Mouse (Mus musculus) CH12.LX (cell line): ENCODE data around the gene Ctbp2. TPM values are rescaled to one million over a fixed set of nuclear protein-coding genes. Genes with fewer than 3 reads are reported as not detected.

ENCODE experiments used
- DNase-seq: peaks from one replicate; pipeline ENCODE4 v3.0.0-alpha.2; 2013; ENCODE audit errors: extremely low read depth
- H3K27ac ChIP-seq: 2 replicates; pipeline ENCODE4 v1.5.1; 2012; ENCODE audit warnings: low read depth, mild to moderate bottlenecking, control low read depth, moderate library complexity; ENCODE audit not compliant: insufficient read depth
- H3K27me3 ChIP-seq: replicated peaks from 2 replicates; pipeline ENCODE3; 2012; ENCODE audit warnings: inconsistent platforms
- H3K36me3 ChIP-seq, 2 experiments: replicated peaks in 1 of 2; 2 replicates each; pipeline versions ENCODE3 to v1.6.1; 2012; ENCODE audit warnings: inconsistent platforms in 1 of 2, low read length in 1 of 2, mild to moderate bottlenecking in 1 of 2, mixed read lengths in 1 of 2, moderate library complexity in 1 of 2; ENCODE audit not compliant: control insufficient read depth in 1 of 2, insufficient read depth in 1 of 2
- H3K4me1 ChIP-seq, 2 experiments: 2 replicates each; pipeline ENCODE4 v1.6.1; 2012; ENCODE audit warnings: inconsistent platforms in 1 of 2, moderate library complexity in 1 of 2; ENCODE audit not compliant: insufficient read depth in 2 of 2, control insufficient read depth in 1 of 2
- H3K4me2 ChIP-seq: 2 replicates; pipeline ENCODE4 v1.6.1; 2012; ENCODE audit warnings: low read depth, mild to moderate bottlenecking, control low read depth; ENCODE audit not compliant: poor library complexity, insufficient read depth, severe bottlenecking
- H3K4me3 ChIP-seq, 3 experiments: fragments of 150-350 bp in 1 of 3; sonication (generic) in 1 of 3; replicated peaks in 1 of 3; 2 replicates each; pipeline versions ENCODE3 to v1.5.1; 2011 to 2012; ENCODE audit warnings: low read depth in 2 of 3, low read length in 2 of 3, mild to moderate bottlenecking in 2 of 3, moderate library complexity in 2 of 3, control low read depth in 1 of 3, improper control_type of control experiment in 1 of 3, inconsistent platforms in 1 of 3, mixed read lengths in 1 of 3; ENCODE audit not compliant: poor library complexity in 1 of 3
- H3K79me2 ChIP-seq: replicated peaks from 2 replicates; pipeline ENCODE4 v1.6.1; 2012; ENCODE audit warnings: mild to moderate bottlenecking, moderate library complexity; ENCODE audit not compliant: control insufficient read depth, poor library complexity, insufficient read depth, severe bottlenecking; ENCODE audit errors: extremely low read depth
- H3K9ac ChIP-seq: 2 replicates; pipeline ENCODE4 v1.6.1; 2012; ENCODE audit warnings: low read depth, mild to moderate bottlenecking, control low read depth, moderate library complexity; ENCODE audit not compliant: insufficient read depth
- H3K9me3 ChIP-seq: replicated peaks from 2 replicates; pipeline ENCODE3; 2012; ENCODE audit warnings: low read length, inconsistent platforms, mixed read lengths
- CHD1 ChIP-seq: IDR thresholded peaks from 2 replicates; pipeline ENCODE4 v1.6.1; 2012; ENCODE audit warnings: low read depth, low read length, improper control_type of control experiment, inconsistent platforms
- CHD2 ChIP-seq: IDR thresholded peaks from 2 replicates; pipeline ENCODE4 v1.6.1; 2011; ENCODE audit warnings: low read length, improper control_type of control experiment
- E2F4 ChIP-seq: IDR thresholded peaks from 2 replicates; pipeline ENCODE4 v1.6.1; 2011; ENCODE audit warnings: low read depth, low read length, improper control_type of control experiment; ENCODE audit not compliant: insufficient replicate concordance
- ELF1 ChIP-seq: IDR thresholded peaks from 2 replicates; pipeline ENCODE4 v1.6.1; 2014; ENCODE audit warnings: low read depth, mild to moderate bottlenecking, inconsistent platforms, low read length, improper control_type of control experiment
- ETS1 ChIP-seq: conservative IDR thresholded peaks from 2 replicates; pipeline ENCODE4 v1.6.1; 2012; ENCODE audit warnings: low read depth, mild to moderate bottlenecking, inconsistent platforms, low read length, improper control_type of control experiment, moderate library complexity
- GABPA ChIP-seq: IDR thresholded peaks from 2 replicates; pipeline ENCODE4 v1.6.1; 2012; ENCODE audit warnings: low read depth, low read length, improper control_type of control experiment, inconsistent platforms; ENCODE audit not compliant: insufficient replicate concordance
- HCFC1 ChIP-seq: IDR thresholded peaks from 2 replicates; pipeline ENCODE4 v1.6.1; 2012; ENCODE audit warnings: low read depth, mild to moderate bottlenecking, inconsistent platforms, low read length, improper control_type of control experiment
- MAFK ChIP-seq: IDR thresholded peaks from 2 replicates; pipeline ENCODE4 v1.6.1; 2011; ENCODE audit warnings: low read length, improper control_type of control experiment; ENCODE audit not compliant: insufficient replicate concordance
- MAZ ChIP-seq: IDR thresholded peaks from 2 replicates; pipeline ENCODE4 v1.6.1; 2012; ENCODE audit warnings: low read depth, mild to moderate bottlenecking, inconsistent platforms, low read length, improper control_type of control experiment, moderate library complexity
- MEF2A ChIP-seq: IDR thresholded peaks from 2 replicates; pipeline ENCODE4 v1.6.1; 2014; ENCODE audit warnings: low read depth, mild to moderate bottlenecking, inconsistent platforms, low read length, improper control_type of control experiment, borderline replicate concordance
- MXI1 ChIP-seq: IDR thresholded peaks from 2 replicates; pipeline ENCODE4 v1.6.1; 2011; ENCODE audit warnings: mild to moderate bottlenecking, low read depth, low read length, improper control_type of control experiment
- MYC ChIP-seq: IDR thresholded peaks from 2 replicates; pipeline ENCODE4 v1.6.1; 2011; ENCODE audit warnings: low read depth, mild to moderate bottlenecking, improper control_type of control experiment, low read length
- POLR2A ChIP-seq: IDR thresholded peaks from 2 replicates; pipeline ENCODE4 v1.6.1; 2011; ENCODE audit warnings: low read depth, mild to moderate bottlenecking, improper control_type of control experiment, low read length
- SIN3A ChIP-seq: IDR thresholded peaks from 2 replicates; pipeline ENCODE4 v1.6.1; 2012; ENCODE audit warnings: low read length, improper control_type of control experiment, inconsistent platforms
- SMC3 ChIP-seq: IDR thresholded peaks from 2 replicates; pipeline ENCODE4 v1.6.1; 2011; ENCODE audit warnings: low read depth, low read length, improper control_type of control experiment
- UBTF ChIP-seq: IDR thresholded peaks from 2 replicates; pipeline ENCODE4 v1.6.1; 2012; ENCODE audit warnings: low read depth, mild to moderate bottlenecking, inconsistent platforms, low read length, improper control_type of control experiment, moderate library complexity
- USF1 ChIP-seq: IDR thresholded peaks from 2 replicates; pipeline ENCODE4 v1.6.1; 2014; ENCODE audit warnings: low read depth, mild to moderate bottlenecking, inconsistent platforms, low read length, improper control_type of control experiment
- USF2 ChIP-seq: conservative IDR thresholded peaks from 2 replicates; pipeline ENCODE4 v1.6.1; 2011; ENCODE audit warnings: low read depth, low read length, improper control_type of control experiment
- ZC3H11A ChIP-seq: IDR thresholded peaks from 2 replicates; pipeline ENCODE4 v1.6.1; 2012; ENCODE audit warnings: low read depth, mild to moderate bottlenecking, inconsistent platforms, low read length, improper control_type of control experiment
- ZNF384 ChIP-seq: IDR thresholded peaks from 2 replicates; pipeline ENCODE4 v1.6.1; 2012; ENCODE audit warnings: low read depth, low read length, improper control_type of control experiment, inconsistent platforms
- dilution Hi-C: fragments of 300-500 bp; cut with MboI; formaldehyde crosslinking; loops from 2 replicates; pipeline ENCODE4 v1.14.3; 2020; ENCODE audit warnings: low sequenced_read_pairs; ENCODE audit not compliant: extremely low pct_unique_long_range_greater_than_20kb, extremely low pct_ligation_motif_present
- in situ Hi-C: fragments of 300-500 bp; cut with MboI; formaldehyde crosslinking; loops from 3 replicates; pipeline ENCODE4 v1.14.3; 2019; ENCODE audit warnings: low sequenced_read_pairs, low pct_ligation_motif_present, low pct_unique_long_range_greater_than_20kb, mixed read lengths
- polyA plus RNA-seq: library from polyadenylated mRNA; unstranded; fragments of >175 nt; gene quantifications from 2 replicates; pipeline ENCODE4 v1.2.1, GENCODE M21; 2012; ENCODE audit warnings: low read depth; ENCODE audit not compliant: insufficient read length
- total RNA-seq, 2 experiments: library from RNA; depleted of rRNA; stranded (reverse); fragments of 300-350 nt in 1 of 2; fragments of >200 nt in 1 of 2; gene quantifications; 2 replicates each; pipeline ENCODE4 v1.2.3; 2012 to 2014

Gene Ctbp2
- total and polyA plus RNA-seq, 3 experiments, result 0.59 to 1.1 (median 0.68) TPM

- TF ChIP-seq E2F4, result no peak
- no peak for TF ChIP-seq SMC3
- no peak for TF ChIP-seq CHD2
- in situ Hi-C loops (no loop called here), dilution Hi-C loops (no loop called here)
Observed at GRCm38 (mm10) chr7:133163011-133163410, 38.9 kb upstream of the Ctbp2 start.

DNA sequence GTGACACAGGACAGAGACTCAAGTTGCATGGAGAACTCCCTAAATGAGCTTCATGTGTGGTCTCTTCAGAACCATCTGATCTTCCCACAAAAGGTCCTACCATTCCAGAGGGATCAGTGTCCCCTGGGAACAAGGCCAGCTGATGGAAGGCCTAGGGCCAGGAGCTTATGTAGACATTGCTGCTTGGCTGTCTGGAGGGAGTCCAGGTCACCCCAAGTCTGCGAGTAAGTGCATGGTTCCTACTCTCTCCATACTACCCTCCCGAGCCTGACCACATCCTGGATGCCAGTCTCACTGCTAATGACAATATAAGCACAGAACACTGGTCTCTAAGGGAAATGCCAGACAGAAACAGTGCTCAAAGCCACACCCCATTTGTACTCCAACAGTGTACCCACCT lies 38.0 kb upstream of the Ctbp2 start:
- DNase-seq, result no peak
- H3K4me3 ChIP-seq, result no peak overlapping the region
- dilution Hi-C loops (no loop called here), in situ Hi-C loops (no loop called here)
- H3K27me3 ChIP-seq, result peaks cover 89% of the 10 kb centered on the region
- H3K4me1 ChIP-seq, result no peaks in the 10 kb centered on the region
- TF ChIP-seq MAZ (no peak), MXI1 (no peak), ELF1 (no peak), HCFC1 (no peak), SIN3A (no peak), MEF2A (no peak), POLR2A (no peak), USF2 (no peak), USF1 (no peak), MYC (no peak), CHD1 (no peak), ZNF384 (no peak), SMC3 (no peak), ETS1 (no peak), MAFK (no peak), UBTF (no peak), GABPA (no peak), ZC3H11A (no peak)
- H3K9ac ChIP-seq, result no peak overlapping the region
- no peak overlapping the region for H3K4me2 ChIP-seq
- H3K27ac ChIP-seq, result no peak overlapping the region
- no peaks in the 10 kb centered on the region for H3K36me3 ChIP-seq
- H3K79me2 ChIP-seq, result no peaks in the 10 kb centered on the region
- H3K9me3 ChIP-seq, result no peaks in the 10 kb centered on the region

More at GRCm38 (mm10) chr7:133163011-133163410, 38.9 kb upstream of the Ctbp2 start:
- no peak overlapping the region for H3K4me3 ChIP-seq
- no peak overlapping the region for H3K27ac ChIP-seq
- no peaks in the 10 kb centered on the region for H3K9me3 ChIP-seq
- no peaks in the 10 kb centered on the region for H3K4me1 ChIP-seq
- H3K27me3 ChIP-seq, result peaks cover 90% of the 10 kb centered on the region
- H3K4me2 ChIP-seq, result no peak overlapping the region
- H3K9ac ChIP-seq, result no peak overlapping the region
- H3K79me2 ChIP-seq, result no peaks in the 10 kb centered on the region
- DNase-seq, result no peak
- H3K36me3 ChIP-seq, result no peaks in the 10 kb centered on the region
